Mouse (Mus musculus) E14TG2a.4 (cell line): ENCODE measurements around the gene Ubc.
"Not testable (repeated sequence)": the region's sequence is repeated elsewhere in the genome, so short reads cannot be mapped to it uniquely, and the experiment has no call there.

ENCODE experiments used
- H3K27me3 ChIP-seq: 2 replicates; pipeline ENCODE4 v1.6.1; 2014; ENCODE audit warnings: low read length, control low read depth; ENCODE audit not compliant: insufficient read depth
- H3K36me3 ChIP-seq: 2 replicates; pipeline ENCODE4 v1.6.1; 2014; ENCODE audit warnings: low read length, control low read depth; ENCODE audit not compliant: insufficient read depth
- H3K4me1 ChIP-seq: replicated peaks from 2 replicates; pipeline ENCODE4 v1.6.1; 2014; ENCODE audit warnings: low read depth, low read length, control low read depth
- H3K4me3 ChIP-seq: replicated peaks from 2 replicates; pipeline ENCODE4 v1.5.1; 2014; ENCODE audit warnings: mild to moderate bottlenecking, low read length
- H3K9me3 ChIP-seq: 2 replicates; pipeline ENCODE4 v1.6.1; 2014; ENCODE audit warnings: low read length, control low read depth
- CTCF ChIP-seq: conservative IDR thresholded peaks from 2 replicates; pipeline ENCODE4 v1.5.1; 2014; ENCODE audit warnings: low read length
- NANOG ChIP-seq: IDR thresholded peaks from 2 replicates; pipeline ENCODE4 v1.6.1; 2014; ENCODE audit warnings: borderline replicate concordance, low read length, mixed read lengths
- POU5F1 ChIP-seq: IDR thresholded peaks from 2 replicates; pipeline ENCODE4 v1.6.1; 2014; ENCODE audit warnings: low read length, borderline replicate concordance

Ubc gene

DNA sequence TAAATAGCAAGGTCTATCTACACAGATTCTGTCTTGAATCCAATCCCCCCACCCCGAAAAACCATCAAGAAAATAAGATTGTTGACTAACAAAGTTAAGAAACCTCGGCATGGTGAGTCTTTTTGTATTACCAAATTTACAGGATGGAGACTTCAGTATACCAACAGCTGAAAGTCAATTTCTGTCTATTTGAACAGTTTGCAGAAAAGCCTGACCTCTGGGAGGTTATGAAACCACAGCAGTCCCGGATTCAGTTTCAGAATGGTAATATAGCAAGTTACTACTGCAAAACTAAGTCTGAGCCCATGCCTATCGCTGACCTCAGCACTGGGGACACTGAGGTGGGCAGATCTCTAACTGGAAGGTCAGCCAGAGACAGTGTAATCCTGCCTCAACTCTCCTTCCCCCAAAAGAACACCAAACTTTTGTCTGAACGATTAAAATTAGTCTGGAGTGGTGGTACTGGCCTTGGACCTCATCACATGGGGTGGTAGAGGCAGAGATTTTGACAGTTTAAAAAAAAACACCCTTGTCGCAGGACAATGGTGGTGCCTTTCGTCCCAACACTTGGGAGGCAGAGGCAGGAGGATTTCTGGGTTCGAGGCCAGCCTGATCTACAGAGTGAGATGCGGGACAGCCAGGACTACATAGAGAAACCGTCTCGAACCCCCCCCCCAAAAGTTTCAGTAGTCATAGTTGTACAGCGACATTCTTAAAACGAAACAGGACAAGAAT is 1.5 kb downstream of the Ubc start:
- peaks cover 36% of the 10 kb centered on the region for H3K36me3 ChIP-seq
- TF ChIP-seq POU5F1 (no peak), CTCF (no peak), NANOG (no peak)

DNA sequence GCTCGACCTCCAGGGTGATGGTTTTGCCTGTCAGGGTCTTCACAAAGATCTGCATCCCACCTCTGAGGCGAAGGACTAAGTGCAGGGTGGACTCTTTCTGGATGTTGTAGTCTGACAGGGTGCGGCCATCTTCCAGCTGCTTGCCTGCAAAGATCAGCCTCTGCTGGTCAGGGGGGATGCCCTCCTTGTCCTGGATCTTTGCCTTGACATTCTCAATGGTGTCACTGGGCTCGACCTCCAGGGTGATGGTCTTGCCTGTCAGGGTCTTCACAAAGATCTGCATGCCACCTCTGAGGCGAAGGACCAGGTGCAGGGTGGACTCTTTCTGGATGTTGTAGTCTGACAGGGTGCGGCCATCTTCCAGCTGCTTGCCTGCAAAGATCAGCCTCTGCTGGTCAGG is 2.7 kb downstream of the Ubc start:
- H3K4me3 ChIP-seq, H3K27me3 ChIP-seq: not testable (repeated sequence)
- Histone ChIP-seq H3K9me3 (peaks cover 28% of the 10 kb centered on the region), H3K36me3 (peaks cover 42% of the 10 kb centered on the region), H3K4me1 (peaks cover 27% of the 10 kb centered on the region)

More for the DNA sequence above, 1.5 kb downstream of the Ubc start:
- no peaks in the 10 kb centered on the region for H3K27me3 ChIP-seq
- peaks cover 28% of the 10 kb centered on the region for H3K9me3 ChIP-seq
- H3K4me3 ChIP-seq, result peak overlapping the region; percentile 98
- peaks cover 36% of the 10 kb centered on the region for H3K4me1 ChIP-seq

DNA sequence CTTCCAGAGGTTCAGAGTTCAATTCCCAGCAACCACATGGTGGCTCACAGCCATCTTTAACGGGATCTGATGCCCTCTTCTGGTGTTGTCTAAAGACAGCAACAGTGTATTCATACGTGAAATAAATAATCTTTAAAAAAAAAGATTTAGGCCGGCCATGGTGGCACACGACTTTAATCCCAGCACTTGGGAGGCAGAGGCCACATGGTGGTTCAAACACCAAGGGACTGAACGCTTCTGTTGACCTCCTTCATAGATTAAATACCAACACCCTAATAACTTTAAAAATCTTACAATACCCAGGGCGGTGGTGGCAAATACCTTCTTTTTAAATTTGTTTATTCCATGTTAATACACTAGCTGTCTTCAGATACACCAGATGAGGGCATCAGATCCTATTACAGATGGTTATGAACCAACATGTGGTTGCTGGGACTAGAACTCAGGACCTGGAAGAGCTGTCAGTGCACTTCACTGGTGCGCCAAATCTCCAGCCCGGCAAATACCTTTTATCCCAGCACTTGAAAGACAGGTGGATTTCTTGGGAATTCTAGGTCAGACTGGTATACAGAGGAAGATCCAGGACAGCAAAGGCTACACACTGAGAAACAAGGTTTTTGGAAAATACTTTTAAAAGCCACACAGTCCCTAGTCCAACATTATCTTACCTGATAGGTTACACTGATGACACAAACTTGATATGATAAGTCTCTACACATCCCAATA is 4.6 kb downstream of the Ubc start:
- no peaks in the 10 kb centered on the region for H3K27me3 ChIP-seq
- peaks cover 28% of the 10 kb centered on the region for H3K9me3 ChIP-seq
- no peak for TF ChIP-seq CTCF
- no peak for TF ChIP-seq NANOG
- TF ChIP-seq POU5F1, result no peak
- H3K4me1 ChIP-seq, result peaks cover 10% of the 10 kb centered on the region
- peaks cover 42% of the 10 kb centered on the region for H3K36me3 ChIP-seq
- H3K4me3 ChIP-seq, result no peak overlapping the region

DNA sequence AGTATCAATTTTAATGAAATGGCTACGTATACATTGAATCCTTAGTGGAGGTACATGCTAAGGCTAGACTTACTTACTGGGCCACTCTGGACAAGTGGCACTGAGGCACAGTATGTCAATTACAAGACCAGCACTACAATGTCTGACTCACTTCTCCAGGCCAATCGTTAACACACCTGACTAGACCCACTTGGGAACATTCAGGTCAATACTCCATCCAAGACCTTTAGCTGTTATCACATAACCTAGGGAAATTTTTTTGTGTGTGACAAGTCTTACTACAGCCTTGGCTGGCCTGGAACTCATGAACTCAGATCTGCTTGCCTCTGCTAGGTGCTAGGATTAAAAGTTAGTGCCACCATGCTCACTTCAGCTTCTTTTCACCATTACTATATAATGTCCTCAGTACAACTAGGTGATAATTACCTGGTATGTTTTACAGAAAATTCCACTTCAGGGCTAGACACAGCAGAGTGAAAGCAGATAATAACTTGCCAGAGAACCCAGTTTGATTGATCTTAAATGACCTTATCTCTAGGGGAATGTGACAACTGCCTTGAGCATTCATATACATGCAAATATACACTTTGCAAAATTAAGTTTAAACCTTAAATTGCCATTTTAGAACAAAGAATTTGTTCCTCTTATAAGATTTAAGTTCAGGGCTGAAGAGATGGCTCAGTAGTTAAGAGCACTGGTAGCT is 5.3 kb downstream of the Ubc start:
- no peaks in the 10 kb centered on the region for H3K27me3 ChIP-seq
- TF ChIP-seq POU5F1 (no peak), CTCF (no peak), NANOG (no peak)
- no peak overlapping the region for H3K4me3 ChIP-seq
- H3K4me1 ChIP-seq, result peaks cover 6% of the 10 kb centered on the region; the same call in 1 of the 2 replicates
- peaks cover 42% of the 10 kb centered on the region for H3K36me3 ChIP-seq
- peaks cover 28% of the 10 kb centered on the region for H3K9me3 ChIP-seq

DNA sequence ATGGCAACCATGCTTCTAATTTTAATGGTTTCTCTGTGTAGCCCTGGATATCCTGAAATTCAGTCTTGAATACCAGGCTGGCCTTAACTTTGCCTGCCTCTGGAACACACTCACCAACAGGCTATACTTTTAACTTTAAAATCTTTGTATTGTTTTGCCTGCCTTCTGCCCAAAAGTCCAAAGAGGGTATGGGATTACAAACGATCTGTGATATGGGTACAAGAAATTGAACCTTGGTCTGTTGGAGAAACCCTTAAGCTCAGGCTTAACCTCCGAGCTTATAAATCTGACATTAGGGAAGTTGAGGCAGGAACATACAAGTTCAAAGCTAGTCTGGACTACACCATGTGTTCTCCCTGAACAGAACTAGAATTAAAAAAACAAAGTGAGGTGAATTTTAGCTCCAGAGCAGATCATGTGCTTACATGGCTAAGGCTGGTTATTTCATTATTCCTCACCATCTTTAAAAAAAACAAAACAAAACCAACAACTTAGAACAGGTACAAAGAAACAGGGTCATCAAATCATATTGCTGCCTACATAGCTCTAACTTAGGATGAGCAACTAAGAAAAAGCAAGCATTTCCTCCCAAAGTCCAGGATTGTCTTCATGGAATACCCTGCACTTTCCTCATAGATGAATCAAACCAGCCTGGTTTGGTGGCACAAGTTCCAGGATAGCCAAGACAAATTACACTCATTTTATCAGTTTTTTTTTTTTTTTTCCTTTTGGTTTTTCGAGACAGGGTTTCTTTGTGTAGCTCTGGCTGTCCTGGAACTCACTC is 6.2 kb downstream of the Ubc start:
- Histone ChIP-seq H3K36me3 (peaks cover 40% of the 10 kb centered on the region), H3K4me3 (no peak overlapping the region), H3K9me3 (peaks cover 23% of the 10 kb centered on the region), H3K4me1 (peaks cover 6% of the 10 kb centered on the region; the same call in 1 of the 2 replicates), H3K27me3 (no peaks in the 10 kb centered on the region)
- TF ChIP-seq NANOG, result no peak
- no peak for TF ChIP-seq POU5F1
- TF ChIP-seq CTCF, result no peak

DNA sequence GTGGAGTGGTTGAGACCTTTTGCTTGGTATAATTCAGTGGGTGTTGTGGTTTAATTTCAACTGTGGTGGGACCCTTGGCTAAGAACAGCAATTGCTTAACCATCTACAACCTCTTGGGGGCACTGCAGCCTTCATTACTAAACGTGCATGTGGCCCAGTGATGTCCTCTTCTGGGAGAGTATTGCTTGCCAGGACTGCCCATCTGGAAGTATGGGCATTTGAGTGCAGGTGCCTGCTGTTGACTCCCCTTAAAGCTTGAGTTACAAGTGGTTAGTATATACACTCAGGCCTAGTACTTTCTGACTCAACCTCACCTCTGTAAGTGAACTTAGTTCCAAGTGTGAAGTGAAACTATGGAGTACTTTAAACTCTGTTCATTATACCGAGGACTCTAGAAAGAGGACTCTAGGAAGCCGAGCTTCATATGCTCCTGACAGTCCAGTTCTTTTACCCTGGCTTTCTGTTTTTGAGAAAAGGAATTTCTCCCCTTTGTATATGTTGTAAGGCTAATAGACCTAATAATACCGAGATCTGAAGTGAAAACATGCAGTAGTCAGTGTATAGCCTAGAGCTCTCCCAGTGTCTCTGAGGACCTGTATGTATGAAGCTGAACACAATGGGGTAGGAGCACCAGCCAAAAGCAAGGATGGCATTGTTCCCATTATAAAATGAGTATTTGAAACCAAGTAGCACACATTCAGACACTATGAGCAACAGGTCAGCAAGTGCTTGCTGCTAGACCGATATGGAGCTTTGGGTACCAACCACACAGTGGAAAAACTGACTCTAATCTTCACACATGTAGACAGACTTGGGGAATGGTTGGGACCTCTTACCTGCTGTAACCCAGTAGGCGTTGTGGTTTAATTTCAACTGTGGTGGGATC is 7.1 kb downstream of the Ubc start:
- no peak overlapping the region for H3K4me3 ChIP-seq
- H3K27me3 ChIP-seq, result no peaks in the 10 kb centered on the region
- peak; percentile 57 for TF ChIP-seq CTCF
- no peak for TF ChIP-seq POU5F1
- H3K36me3 ChIP-seq, result peaks cover 31% of the 10 kb centered on the region
- H3K4me1 ChIP-seq, result no peaks in the 10 kb centered on the region
- peaks cover 14% of the 10 kb centered on the region for H3K9me3 ChIP-seq

DNA sequence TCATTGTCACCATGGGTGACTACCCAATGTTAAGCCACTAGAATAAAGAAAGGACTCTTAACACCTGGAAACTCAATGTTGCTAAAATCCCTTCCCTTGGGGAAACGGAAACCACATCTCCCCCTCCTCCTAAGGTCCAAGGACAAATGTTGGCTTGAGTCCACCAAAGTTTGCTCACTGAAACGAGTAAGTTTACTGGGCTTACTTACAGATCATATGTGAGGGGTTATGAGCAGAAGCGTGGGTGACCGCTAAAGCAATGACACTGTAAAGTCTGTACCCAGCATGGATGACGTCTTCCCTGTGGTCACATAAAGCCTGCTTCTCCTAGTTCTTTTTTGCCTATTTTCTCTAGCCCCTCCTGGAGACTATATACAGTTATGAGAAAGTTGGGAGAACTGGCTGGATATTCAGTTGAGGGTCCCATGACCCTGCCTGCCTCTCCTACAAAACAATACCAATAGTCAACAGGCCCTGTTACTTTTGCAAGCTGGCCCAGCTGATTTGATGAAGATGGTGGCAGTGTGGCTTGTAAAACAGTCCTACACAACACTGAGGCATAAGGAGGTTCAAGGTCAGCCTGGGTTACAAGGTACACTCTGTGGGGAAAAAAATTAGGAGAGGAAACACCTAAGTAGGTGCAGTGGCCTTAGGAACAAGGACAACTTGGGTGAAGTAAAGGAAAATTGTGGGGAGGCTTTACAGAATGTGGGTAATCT is 7.9 kb downstream of the Ubc start:
- Histone ChIP-seq H3K4me3 (no peak overlapping the region), H3K27me3 (no peaks in the 10 kb centered on the region; the same call in 1 of the 2 replicates), H3K4me1 (no peaks in the 10 kb centered on the region), H3K36me3 (peaks cover 31% of the 10 kb centered on the region), H3K9me3 (peaks cover 14% of the 10 kb centered on the region)
- TF ChIP-seq POU5F1 (no peak), NANOG (no peak)
